Mouse (Mus musculus) ovary, adult 18-20 months (tissue): ENCODE results near the gene Bet1l.

ENCODE experiments used
- DNase-seq: peaks from one replicate; pipeline ENCODE4 v3.0.0; 2022; ENCODE audit warnings: low spot score, mixed read lengths

The Bet1l gene

GRCm38 (mm10) chr7:140831447-140831846, 25.9 kb downstream of the Bet1l start:
- no peak for DNase-seq

GRCm38 (mm10) chr7:140828171-140828881, 29.1 kb downstream of the Bet1l start:
- no peak for DNase-seq

- DNase-seq, result no peak
These were observed 34.6 kb downstream of the Bet1l start for GRCm38 (mm10) chr7:140822731-140823130.

GRCm38 (mm10) chr7:140821653-140822329, 35.6 kb downstream of the Bet1l start, which contains the start of gene Zfp941:
TSS of gene Zfp941 (minus strand) at chr7:140822178.
- no peak for DNase-seq

DNA sequence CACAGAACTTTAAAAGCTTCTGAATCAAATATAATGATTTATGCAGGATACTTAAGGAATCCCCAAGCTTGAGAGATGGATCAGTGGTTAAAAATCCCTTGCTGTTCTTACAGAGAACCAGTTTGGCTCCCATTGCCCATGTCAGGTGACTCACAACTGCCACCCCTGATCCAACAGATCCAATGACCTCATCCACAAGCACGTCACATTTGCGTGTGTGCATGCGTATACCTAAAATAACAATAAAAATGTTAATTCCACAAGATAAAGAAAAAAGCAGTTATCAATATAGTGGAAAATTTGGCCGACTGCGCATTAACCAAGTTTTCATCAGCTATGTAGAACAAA, 36.1 kb downstream of the Bet1l start:
- DNase-seq, result no peak

- no peak for DNase-seq
These were observed 37.2 kb downstream of the Bet1l start for GRCm38 (mm10) chr7:140820173-140820572.

GRCm38 (mm10) chr7:140812850-140813249, 44.5 kb downstream of the Bet1l start:
- no peak for DNase-seq

GRCm38 (mm10) chr7:140811714-140812113, 45.7 kb downstream of the Bet1l start:
- no peak for DNase-seq

DNA sequence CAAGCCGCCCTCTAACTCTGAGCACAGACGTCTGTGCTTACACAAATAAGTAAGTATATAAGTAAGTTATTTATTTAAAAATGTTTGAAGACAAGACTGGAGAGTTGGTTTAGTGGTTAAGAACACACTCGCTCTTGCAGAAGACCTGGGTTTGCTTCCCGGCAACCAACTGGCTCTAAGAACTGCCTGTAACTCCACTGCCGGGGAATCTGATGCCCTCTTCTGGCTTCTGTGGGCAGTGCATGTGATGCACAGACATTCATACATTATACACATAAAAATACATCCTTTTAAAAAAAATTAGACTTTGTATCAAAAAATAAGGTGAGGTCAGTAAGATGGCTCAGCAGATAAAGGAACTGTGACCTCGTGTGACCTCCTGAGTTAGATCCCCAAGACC, 46.9 kb downstream of the Bet1l start:
- no peak for DNase-seq

DNA sequence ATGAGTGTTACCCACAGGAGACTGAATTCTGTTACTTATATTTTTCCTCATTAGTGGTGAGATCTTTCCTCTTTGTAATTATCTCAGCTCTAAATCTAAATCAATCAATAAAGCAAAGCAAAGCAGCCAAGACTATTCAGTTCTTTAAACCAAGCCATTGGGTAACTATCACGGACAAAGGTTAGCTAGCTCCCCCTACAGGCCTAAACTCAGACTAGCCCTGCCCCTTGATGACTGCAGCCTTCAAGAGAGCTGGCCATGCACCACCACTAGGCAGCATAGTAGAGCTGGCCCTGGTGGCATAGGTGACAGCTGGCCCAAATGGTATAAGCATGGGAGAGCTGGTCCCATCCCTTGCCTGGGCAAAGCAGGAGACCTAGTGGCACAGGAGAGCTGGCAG, 51.7 kb downstream of the Bet1l start:
- no peak for DNase-seq
